Mouse (Mus musculus) cerebellum, adult 9-10 months (tissue): ENCODE measurements around the gene Ptgr1.

Source experiments
- DNase-seq: peaks from one replicate; pipeline ENCODE4 v3.0.0; 2022

The Ptgr1 gene

DNA sequence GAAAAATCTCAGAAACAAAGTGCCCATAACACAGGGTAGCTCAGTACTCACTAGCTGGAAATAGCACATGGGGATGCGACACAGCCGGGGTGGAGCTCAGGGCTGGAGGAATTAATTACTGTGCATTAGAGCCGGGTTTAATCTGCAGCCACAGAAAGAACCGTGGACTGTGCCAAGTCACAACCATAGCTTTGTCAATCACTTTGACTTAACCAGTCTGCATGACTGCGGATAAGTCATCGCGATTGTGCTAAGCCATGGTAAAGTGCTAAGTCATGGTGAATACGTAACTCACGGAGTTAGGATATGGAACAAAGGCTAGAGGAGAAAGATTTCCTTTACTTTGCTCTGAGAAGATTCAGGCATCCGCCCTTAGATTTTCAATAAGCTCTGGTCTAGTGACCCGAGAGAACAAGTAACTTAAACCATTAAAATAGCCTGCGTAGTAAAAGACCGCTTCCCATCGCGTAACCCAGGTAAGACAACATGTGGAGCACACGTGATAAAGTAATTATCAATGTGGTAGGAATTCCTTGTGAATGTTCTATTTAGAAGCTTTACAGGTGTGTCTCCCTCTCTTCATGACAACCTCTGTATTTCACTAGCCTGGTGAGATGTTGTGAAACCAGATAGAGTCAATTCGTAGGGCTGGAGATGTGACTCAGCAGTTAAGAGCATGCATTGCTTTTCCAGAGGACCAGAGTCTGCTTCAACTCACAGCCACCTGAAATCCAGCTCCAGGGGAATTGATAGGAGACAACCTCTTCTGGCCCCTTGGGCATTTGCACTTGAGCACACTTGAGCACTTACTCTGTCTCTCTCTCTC, 3.9 kb upstream of the Ptgr1 start:
- DNase-seq: no peak

DNA sequence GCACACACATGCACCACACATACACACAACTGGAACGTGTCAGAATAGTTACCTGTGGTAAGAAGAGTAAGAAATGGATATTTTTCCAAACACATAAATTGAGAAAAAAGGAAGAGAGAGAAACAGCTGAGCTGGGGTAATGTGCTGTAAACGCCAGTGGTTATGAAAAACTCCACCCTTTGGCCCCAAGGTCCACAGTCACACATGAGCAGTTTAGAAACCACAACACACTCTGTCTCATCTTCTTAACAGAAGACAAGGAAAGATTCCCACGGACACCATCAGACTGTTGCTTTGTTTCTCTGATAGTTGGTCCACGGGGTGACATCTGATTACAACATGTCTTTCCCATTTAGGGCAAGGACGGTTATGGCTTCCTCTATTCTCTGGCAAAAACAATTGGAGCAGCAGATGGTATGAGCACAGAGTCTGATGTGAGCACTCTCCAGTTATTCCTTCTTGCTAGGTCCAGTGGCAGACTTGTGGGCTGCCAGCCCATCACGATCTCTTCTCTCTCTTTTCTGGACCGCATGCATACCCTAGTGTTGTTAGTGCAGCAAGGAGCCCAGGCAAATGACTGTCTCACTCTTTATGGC, 2.5 kb upstream of the Ptgr1 start:
- DNase-seq: no peak

DNA sequence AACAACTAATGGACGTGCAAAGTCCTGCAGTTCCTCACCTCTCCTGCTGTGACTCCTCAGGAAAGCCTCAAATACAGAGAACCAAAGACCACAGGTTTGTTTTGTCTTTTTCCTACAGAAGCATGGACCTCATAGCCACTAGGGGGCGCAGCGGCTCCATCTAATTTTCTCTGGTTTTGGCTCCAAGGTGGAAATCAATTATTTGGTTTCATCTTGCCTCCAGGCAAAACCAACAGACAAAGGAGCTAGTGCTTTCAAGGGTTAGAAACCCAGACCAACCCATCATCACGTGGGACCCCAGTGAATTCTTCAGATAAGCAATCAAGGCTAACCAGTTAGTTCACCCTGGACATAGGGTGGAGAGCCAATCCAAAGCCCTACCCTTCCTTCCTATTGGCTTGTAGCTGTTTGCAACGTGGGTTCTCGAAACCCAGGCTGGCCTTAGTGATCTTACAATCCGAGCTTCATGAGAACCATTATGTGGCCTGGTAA, 1.7 kb downstream of the Ptgr1 start:
- DNase-seq: peak; percentile 72

DNA sequence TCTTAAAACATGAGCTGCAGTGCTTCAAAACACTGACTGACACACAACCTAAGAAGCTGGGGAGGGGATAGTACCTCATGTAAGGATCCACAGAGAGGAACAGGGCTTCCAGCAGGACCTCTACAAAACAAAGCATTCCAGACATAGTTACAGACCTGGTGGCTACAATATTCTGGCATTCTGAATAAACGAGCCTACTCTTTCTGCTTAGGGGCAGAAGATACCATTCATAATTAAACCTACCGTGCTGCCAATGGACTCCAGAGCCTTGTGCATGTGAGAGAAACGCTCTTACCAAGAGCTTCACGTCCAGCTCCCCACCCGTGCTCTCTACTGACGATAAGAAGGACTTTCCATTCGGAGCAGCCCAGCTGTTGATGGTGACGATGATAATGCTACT, 4.1 kb downstream of the Ptgr1 start:
- no peak for DNase-seq

DNA sequence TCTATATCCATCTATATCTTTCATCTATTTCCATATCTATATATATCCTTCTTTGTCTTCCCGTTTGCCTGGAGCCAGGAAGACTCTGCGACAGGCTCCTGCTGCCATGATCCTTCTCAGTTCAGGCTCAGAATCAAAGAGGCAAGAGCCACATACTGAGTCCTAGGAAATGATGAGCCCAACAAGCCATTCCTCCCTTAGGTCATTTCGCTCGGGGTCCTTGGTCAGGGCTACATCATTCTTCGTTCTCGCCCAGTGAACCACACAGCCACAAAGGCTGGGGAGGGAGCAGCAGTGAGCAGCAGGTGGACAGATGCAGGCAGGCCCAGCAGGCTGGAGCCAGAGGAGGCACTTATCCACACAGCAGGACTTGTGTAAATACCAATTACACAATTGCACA, 5.5 kb downstream of the Ptgr1 start:
- DNase-seq: no peak

DNA sequence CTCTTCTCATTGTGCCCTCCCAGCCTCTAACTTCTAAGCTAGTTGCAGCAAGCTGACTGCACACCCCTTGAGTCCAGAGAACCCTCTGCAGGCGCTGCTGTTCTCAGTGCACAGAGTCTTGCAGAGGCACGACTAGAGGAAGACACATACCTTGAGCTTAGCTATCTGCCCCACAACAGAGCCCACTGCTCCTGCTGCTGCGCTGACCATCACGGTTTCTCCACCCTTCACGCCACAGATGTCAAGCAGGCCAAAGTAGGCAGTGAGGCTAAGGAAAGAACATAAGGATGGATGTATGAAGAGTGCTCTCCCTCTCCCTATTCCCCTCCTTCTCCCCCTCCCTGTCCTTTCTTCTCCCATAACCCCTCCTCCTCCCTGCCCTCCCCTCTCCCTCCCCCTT, 11.2 kb downstream of the Ptgr1 start:
- DNase-seq: no peak

DNA sequence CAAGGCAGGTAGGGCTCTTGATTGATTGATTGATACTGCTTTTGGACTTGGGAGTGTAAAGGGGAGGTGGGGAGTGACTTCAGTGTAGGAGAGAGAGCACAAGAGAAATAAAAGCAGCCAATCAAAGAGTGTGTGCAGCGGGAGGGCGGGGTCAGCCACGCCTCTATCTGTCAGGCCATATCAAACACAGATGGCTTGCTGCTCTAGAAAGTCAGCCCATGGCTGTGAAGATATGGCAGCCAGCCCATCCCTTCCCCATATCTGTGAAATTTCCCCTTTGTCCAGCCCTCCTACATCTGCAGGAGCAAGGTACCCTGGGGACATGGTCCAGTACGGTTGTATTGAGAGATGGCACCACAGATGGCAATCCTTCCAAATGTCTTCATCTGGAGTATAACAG, 16.2 kb downstream of the Ptgr1 start:
- no peak for DNase-seq

DNA sequence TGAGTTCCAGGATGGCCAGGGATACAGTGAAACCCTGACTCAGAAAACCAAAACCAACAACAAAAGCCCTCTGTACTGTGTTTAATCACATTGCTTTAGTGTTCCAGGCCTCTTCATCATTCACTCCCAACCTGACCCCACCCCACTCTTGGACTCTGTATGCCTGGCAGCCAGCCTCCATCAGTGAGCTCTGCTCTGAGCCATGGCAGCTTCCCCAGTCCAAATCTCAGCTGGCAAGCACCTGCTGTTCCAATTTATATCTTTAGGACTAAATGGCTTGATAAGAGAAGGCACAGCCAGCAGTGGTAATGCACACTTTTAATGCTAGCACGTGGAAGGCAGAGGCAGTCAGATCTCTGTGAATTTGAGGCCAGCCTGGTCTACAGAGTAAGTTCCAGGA, 21.8 kb downstream of the Ptgr1 start:
- DNase-seq: no peak

DNA sequence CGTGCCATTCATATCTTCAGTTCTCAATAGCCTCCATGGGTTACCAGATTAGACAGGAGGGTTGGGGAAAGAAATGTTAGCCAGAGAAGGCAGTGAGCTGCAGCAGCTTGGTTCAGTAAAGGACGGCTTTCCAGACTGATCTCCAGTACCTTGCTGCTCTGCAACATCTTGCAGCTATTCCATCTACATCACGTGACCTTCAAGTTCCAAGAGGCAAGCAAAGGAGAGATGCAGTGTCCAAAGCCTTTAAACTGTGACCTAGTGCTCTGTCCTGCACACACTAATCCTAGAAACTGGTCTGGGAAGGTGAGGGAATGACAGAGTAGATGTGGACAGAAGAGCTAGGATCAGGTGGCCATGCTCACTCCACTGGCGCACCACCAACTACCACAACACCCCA, 23.6 kb downstream of the Ptgr1 start:
- no peak for DNase-seq

DNA sequence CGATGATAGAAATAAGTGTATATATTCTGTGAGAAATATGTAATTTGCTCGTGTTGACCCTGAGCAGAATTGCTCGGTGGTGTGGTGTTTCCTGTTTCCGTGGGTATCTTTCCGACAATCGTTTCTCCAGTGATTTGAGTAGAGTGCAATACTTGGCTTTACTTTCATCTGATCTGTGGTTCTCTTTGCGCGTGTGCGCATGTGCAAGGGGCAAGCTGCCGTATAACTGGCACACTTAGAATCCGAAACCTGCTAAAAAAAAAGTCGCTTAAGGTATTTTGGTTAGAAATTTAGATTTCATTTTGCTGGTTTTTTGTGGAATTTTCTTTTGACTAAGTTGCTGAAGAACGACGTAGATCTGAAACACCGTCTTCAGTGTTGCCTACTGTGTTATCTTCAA, 25.2 kb downstream of the Ptgr1 start:
- no peak for DNase-seq

DNA sequence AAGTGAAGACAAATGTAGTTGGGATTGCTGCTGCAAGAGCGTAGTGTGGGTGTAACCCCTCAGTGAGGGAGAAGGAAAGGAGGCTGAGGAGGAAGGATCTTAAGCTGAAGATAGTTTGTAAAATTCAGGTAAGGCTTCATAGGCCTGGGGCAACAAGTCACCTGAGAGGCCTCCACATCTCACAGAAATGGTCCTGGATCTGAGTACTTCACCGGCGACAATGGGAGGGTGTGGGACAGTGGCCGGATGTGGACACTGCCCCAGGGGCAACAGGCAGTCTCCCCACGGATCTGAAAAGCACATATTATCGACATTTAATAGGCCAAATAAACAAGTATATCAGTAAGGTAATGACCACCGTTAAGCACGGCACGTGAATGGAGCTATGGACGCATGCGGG, 34.3 kb downstream of the Ptgr1 start:
- DNase-seq: no peak

DNA sequence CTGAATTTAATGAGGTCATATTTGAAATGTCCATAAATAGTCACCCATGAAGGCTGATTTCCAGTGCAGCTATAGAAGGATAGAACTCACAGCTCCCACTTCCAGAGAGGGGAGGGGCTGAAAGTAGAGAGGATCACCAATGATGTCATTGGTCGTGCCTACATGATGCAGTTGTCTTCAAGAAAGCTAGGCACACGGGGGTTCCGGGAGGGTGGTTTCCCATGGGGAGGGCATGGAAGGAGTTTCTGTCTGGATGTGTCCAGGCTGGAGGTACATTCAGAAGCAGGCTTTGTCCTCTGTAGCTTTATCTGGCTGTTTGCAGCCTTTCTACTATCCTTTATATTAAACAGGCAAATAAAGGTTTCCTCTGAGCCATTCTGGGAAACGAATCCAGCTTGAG, 38.5 kb downstream of the Ptgr1 start:
- no peak for DNase-seq

DNA sequence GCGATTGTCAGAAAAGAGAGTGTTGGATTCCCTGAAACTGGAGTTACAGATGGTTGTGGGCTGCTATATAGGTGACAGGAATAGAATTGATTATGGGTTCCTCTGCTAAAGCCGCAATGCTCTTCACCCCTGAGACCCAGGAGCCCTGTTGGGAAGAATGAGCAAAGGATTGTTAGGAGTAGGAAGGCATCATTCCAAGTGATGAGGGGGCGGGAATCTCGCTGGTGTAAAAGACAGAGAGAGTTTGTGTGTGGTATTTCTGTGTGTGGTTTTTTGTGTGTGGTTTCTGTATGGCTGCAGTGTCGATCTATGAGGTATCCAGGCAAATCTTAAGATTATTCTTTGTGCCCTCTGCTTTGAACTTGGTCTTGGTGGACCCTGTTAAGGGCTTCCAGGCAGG, 42.2 kb downstream of the Ptgr1 start:
- DNase-seq: no peak

DNA sequence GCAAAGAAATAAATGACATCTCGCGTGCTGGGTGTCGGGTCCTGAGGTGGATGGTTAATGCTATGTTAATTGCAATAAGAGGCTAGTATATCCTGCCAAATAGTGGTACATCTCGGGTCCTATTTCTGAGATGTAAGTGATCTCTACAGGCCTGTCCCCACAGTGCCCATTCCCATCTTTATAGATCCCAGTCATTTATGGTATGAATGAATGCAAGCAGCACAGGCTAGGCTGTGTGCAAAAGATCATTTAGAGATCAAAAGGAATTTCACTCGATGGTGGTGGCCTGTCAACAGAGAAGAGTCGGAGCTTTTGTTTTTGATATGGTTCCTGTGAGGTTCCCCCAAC, 42.7 kb downstream of the Ptgr1 start:
- no peak for DNase-seq

DNA sequence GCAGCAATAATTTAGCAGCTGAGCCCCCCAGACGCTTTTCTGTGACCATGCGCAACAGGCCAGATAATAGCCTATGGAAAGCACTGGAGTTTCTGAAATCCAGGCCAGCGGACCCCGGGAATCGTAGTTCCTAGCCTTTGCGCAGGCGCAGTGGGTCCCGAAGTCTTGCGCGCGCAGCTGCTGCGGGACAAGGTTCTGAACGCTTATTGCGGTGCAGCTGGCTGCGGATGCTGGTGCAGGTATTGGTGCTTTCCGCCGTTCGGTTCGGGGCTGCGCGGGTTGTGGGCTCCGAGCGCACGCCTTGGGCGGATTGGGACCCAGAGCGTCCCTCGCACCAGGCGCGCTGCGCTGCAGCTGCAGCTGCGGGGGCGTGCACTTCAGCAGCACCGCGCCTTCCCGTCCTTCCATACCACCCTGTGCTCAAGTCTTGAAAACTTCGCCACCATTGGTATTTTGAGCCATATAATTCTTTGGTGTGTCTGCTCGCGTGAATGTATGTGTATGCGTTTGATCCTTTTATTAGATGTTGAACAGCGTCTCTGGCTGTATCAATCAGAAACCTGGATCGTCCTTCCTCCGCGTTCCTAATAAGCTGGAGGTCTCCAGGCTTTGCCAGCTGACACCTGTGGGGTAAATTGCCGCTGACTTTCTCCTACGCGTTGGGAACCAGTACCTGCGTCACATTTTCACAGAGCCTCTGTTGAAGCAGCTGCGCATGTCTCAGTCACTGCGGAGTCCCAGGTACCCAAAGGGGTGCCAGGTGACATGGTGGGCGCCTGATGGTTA, 43.3 kb downstream of the Ptgr1 start, which contains the start of gene Zkscan16:
TSS of gene Zkscan16 (plus strand) at position 209 of the 786 bp plus-strand sequence.
- peak; percentile 90 for DNase-seq

DNA sequence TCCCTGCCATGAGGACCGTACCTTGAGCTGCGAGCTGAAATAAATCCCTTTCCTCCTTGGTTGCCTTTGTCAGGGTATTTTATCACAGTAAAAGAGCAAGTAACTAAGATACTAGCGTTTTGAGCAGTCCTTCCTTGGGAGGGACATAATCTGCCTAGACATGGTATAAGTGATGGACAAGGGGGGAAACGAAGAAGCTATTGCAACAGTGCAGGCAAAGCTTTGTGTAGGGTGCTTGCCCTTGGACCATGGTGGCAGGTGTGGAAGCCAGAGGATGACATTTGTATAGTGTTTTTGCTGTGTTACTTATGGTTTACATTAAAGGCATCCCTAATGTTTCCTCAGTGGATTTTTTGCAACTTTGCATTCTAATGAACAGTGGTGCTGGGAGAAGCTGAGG, 44.0 kb downstream of the Ptgr1 start:
- DNase-seq: no peak

DNA sequence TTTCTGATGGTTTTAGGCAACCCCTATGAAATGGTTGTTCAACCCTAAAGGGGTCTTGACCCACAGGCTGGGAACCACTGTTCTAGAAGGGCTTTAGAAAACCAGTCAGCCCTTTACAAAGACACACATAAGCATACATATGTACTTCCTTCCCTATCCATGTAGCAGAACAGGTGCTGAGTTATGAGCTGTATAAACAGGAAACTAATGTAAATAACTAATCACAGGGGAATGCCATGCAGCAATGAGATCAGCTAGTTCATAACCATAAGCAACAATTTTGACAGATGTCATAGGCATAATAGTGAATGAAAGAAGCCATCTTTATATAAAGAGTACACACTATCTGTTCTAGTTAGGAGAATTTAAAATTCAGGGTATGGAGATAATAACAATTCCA, 45.3 kb downstream of the Ptgr1 start:
- DNase-seq: no peak

DNA sequence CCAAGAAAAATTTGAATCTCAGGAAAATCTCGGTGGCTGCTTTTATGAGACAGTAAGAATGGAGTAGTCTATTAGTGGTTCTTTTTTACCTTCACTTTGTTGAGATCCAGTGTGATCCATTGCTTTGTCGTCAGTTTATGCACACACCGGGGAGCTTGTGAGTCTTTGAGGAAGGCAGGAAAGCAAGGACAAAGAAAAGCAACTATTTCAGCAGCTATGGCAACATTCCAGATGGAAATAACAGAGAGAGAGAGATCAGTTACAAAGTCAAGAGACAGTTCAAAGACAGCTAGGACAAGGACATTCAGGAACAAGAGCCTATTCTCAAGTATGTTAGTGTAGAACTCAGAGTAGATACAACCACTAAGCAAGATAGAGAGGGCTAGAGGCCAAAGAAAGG, 51.1 kb downstream of the Ptgr1 start:
- DNase-seq: no peak

DNA sequence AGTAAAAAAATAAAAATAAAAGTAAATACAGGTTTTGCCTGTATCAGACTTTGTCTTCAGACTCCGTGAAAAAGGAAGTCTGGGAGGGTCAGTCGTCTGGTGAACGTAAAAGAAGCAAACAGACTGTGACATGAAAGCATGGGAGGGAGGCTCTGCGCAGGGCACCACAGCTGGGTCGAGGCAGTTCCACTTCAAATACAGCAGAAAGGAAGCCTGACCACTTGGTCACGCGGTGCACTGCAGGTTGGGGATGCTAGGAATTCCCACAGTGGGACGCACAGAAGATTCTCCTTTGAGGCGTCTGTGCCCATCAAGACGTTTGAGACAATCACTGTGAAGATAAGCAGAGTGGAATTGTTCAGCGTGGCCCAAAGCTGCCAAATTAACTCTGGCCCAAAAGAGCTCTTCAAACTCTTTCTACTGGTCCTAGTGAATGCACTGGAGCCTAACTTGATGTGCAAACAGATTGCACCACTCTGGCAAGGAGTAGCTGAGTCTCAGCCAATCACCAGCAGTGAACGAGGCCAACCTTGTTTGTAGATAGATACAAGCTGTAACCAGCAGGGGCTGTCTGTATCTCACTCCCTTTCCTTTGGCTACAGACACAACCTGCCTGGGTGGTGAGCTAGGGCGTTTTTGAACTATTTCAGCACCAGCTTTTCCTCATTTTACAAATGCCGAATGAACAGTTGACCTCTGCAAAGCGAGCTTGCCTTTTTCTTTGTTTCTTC, 52.0 kb downstream of the Ptgr1 start:
- DNase-seq: peak; percentile 84

DNA sequence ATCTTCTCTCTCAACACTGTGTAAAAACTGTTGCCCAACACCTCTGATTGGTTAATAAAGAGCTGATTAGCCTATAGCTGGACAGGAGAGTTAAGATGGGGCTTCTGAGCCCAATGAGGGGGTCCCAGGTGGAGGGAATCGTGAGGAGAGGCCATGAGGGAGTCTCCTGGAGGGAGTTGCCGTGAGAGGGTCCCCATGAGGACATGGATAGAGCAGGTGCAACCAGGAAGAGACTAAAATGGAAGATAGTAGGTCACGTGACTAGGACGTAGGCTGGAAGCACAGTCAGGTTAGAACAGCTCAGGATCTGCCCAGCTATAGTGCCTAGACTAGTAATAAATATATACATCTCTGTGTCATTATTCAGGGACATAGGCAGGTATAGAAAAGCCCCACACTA, 52.6 kb downstream of the Ptgr1 start:
- DNase-seq: no peak

DNA sequence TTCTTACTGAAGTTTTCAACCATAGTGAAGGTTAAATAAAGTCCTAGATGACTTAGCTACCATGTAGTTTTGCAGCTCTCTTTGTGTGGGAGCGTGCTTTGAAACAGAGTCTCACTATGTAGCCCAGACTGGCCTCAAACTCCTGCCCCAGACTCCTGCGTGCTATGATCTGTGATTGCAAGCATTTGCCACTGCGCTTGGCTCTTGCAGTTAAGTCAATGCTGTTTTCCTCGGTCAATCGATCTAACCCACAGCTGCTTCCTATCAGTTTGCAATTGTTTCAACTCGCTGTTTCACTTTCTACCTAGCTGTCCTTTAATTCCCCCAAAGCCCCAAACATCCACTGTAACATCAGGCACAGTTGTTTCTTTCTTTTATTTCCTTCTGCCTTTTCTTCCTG, 54.4 kb downstream of the Ptgr1 start:
- DNase-seq: no peak

DNA sequence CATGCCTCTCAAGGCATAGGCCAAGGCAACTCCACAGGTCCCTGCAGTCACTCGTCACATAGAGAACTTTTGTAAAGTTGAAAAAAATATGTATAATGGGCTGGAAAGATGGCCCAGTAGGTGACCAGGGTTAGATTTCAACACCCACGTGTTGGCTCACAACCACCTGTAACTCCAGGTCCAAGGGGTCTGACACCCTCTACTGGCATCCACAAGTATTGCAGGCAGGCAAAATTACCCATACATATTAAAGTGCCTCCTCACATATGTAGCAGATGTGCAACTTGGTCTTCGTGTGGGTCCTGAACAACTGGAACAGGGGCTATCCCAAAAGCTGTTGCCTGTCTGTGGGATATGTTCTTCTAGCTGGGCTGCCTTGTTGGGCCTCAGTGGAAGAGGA, 59.3 kb downstream of the Ptgr1 start:
- no peak for DNase-seq

DNA sequence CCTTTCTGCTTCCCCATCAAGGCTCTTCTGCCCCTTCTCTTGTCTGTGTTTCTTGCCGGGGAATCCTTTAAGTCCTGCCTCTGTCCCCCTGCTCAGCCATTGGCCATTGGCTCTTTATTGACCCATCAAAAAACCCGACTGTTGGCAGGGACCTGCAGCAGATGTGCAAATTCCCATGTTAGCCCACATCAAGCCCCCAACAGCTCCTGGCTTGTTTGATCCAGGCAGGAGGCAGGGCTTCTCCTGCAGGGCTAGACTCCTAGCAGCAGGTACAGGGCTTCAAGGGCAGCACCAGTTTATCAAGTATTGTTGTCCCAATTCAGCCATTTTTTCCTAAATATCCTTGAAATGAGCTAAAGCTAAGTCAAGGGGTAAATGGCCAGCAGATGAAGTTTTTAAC, 60.8 kb downstream of the Ptgr1 start:
- no peak for DNase-seq
